Mouse (Mus musculus): ENCODE results near the gene 1700020D05Rik.

Gene 1700020D05Rik

GRCm38 (mm10) chr19:5503687-5504086, at the start of gene 1700020D05Rik:
TSS of gene 1700020D05Rik (minus strand) at chr19:5503787.
- no peak for DNase-seq (ENCODE audit: low read depth, low spot score)

- no peak for DNase-seq (ENCODE audit: low read depth, low spot score)
These were observed 44.0 kb upstream of the 1700020D05Rik start for GRCm38 (mm10) chr19:5547471-5548056.

GRCm38 (mm10) chr19:5544031-5544430, 40.4 kb upstream of the 1700020D05Rik start:
- DNase-seq (ENCODE audit: low read depth, low spot score), result no peak

GRCm38 (mm10) chr19:5543362-5543761, 39.8 kb upstream of the 1700020D05Rik start:
- DNase-seq (ENCODE audit: low read depth, low spot score), result no peak

- no peak for DNase-seq (ENCODE audit: low read depth, low spot score)
These were observed 35.2 kb upstream of the 1700020D05Rik start for GRCm38 (mm10) chr19:5538786-5539185.

GRCm38 (mm10) chr19:5532520-5532919, 28.9 kb upstream of the 1700020D05Rik start:
- no peak for DNase-seq (ENCODE audit: low read depth, low spot score)

GRCm38 (mm10) chr19:5530138-5530524, 26.5 kb upstream of the 1700020D05Rik start:
- DNase-seq (ENCODE audit: low read depth, low spot score), result no peak

GRCm38 (mm10) chr19:5529325-5530137, 25.9 kb upstream of the 1700020D05Rik start:
- peak; percentile 96 for DNase-seq (ENCODE audit: low read depth, low spot score)

GRCm38 (mm10) chr19:5525204-5525603, 21.6 kb upstream of the 1700020D05Rik start:
- DNase-seq (ENCODE audit: low read depth, low spot score), result no peak

GRCm38 (mm10) chr19:5518721-5519120, 15.1 kb upstream of the 1700020D05Rik start:
- no peak for DNase-seq (ENCODE audit: low read depth, low spot score)

GRCm38 (mm10) chr19:5516906-5517505, 13.4 kb upstream of the 1700020D05Rik start:
- DNase-seq (ENCODE audit: low read depth, low spot score), result peak; percentile 87

- DNase-seq (ENCODE audit: low read depth, low spot score), result no peak
These were observed 12.5 kb upstream of the 1700020D05Rik start for GRCm38 (mm10) chr19:5515840-5516777.

GRCm38 (mm10) chr19:5513005-5513349, 9.4 kb upstream of the 1700020D05Rik start:
- DNase-seq (ENCODE audit: low read depth, low spot score), result no peak

- no peak for DNase-seq (ENCODE audit: low read depth, low spot score)
These were observed 8.8 kb upstream of the 1700020D05Rik start for GRCm38 (mm10) chr19:5512091-5513004.

- DNase-seq (ENCODE audit: low read depth, low spot score), result no peak
These were observed 7.6 kb upstream of the 1700020D05Rik start for GRCm38 (mm10) chr19:5511074-5511632.

GRCm38 (mm10) chr19:5510031-5511026, 6.7 kb upstream of the 1700020D05Rik start, which contains the start of gene Snx32:
TSS of gene Snx32 (minus strand) at chr19:5510538.
- peak; percentile 100 for DNase-seq (ENCODE audit: low read depth, low spot score)

- no peak for DNase-seq (ENCODE audit: low read depth, low spot score)
These were observed 3.2 kb downstream of the 1700020D05Rik start for GRCm38 (mm10) chr19:5500330-5500875.

GRCm38 (mm10) chr19:5496052-5496370, 7.6 kb downstream of the 1700020D05Rik start:
- no peak for DNase-seq (ENCODE audit: low read depth, low spot score)

All from brain, adult 2 months (tissue).